Mouse (Mus musculus): ENCODE data around the gene Ctbp2. TPM values are rescaled to one million over a fixed set of nuclear protein-coding genes. Genes with fewer than 3 reads are reported as not detected.

The Ctbp2 gene
- polyA plus RNA-seq (2015; fragmentation: Nextera tagmentation; extraction: Ambion mirVana): 50.5 and 52.0 TPM in 2 replicates

DNA sequence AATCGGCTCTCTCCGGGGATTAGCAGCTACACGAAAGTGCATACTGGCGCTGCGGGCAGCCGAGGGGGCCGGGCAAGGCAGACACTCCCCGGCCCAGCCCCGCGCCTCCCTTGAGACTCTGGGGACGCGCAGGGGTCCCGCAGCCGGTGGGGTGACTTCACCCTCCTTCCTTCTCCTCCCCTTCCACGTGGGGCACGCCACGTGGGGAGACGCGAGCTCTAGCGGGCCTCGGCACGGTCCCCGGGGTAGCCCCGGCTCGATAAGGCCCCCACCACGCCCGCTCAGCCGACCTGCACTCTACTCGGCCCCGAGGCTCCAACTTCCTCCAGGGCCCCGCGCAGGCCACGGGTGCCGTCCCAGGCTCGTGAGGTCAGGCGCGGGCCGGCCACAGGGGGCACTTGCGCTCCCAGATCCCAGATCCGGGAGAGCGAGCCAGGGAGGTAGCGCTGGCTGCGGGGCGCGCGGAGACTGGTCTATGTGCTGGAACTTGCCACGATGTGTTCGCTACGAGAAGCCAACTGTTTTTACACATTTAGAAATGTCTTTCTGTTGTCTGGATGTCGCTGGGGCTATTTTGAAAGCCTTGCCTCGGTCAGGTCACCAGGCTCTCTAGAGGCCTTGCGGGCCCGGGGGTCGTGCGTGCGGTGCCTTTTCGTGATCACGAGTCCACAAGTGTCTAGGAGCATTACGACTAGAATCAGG is at the start of gene Ctbp2:
Gene Ctbp2 (minus strand): TSS at position 356 of the 702 bp plus-strand sequence.
- Histone ChIP-seq H3K36me3 (no peaks in the 10 kb centered on the region), H3K27me3 (replicated peaks) (peaks cover 8% of the 10 kb centered on the region; the same call in 1 of the 2 replicates), H3K9ac (replicated peaks) (peak within 1 kb of the TSS; percentile 89), H3K9me3 (replicated peaks) (no peaks in the 10 kb centered on the region), H3K4me1 (peaks cover 35% of the 10 kb centered on the region), H3K4me3 (replicated peaks) (peak within 1 kb of the TSS; percentile 84), H3K4me2 (peak within 1 kb of the TSS; percentile 98), H3K27ac (replicated peaks) (peak within 1 kb of the TSS; percentile 95)
- WGBS: under 1% methylated on average over 52 of the region's 59 CpGs
- peak; percentile 54 for ATAC-seq (ENCODE audit: low FRiP score)

DNA sequence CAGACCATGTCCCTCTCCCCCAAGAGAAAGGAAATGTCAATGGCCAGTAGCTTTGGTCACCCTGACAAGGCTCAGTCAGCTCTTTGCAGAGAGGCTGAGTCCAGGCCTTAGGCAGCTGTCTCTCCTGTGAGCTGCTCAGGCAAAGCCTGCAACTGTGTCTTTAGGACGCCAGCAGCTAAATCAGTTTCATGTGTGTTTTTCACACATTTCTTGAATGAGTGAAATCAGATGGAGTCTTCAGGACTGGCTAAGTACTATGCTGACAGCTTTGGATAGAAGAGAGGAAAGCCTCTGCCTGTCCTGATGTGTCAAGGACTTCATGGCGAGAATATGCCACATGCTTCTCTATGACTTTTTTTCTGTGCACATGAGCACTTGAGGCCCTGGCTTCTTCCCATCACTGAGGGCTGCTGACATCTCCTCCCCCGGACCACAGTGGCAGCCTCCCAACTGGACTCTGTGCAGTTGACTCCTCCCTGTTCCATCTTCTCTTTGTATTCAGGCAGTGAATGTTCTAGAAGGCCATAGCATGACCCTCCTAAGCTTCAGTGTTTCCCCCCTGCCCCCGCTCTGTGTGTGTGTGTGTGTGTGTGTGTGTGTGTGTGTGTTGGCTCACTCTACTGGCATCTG is 47.4 kb upstream of the Ctbp2 start:
- no peak overlapping the region for H3K4me2 ChIP-seq
- ATAC-seq (ENCODE audit: low FRiP score): no peak
- no peaks in the 10 kb centered on the region for H3K27me3 ChIP-seq (replicated peaks)
- no peak overlapping the region for H3K27ac ChIP-seq (replicated peaks)
- H3K4me1 ChIP-seq: no peaks in the 10 kb centered on the region
- no peaks in the 10 kb centered on the region for H3K9me3 ChIP-seq (replicated peaks)
- no peak overlapping the region for H3K9ac ChIP-seq (replicated peaks)
- H3K36me3 ChIP-seq: no peaks in the 10 kb centered on the region
- WGBS: 89% methylated on average over 4 of the region's 4 CpGs
- no peak overlapping the region for H3K4me3 ChIP-seq (replicated peaks)

DNA sequence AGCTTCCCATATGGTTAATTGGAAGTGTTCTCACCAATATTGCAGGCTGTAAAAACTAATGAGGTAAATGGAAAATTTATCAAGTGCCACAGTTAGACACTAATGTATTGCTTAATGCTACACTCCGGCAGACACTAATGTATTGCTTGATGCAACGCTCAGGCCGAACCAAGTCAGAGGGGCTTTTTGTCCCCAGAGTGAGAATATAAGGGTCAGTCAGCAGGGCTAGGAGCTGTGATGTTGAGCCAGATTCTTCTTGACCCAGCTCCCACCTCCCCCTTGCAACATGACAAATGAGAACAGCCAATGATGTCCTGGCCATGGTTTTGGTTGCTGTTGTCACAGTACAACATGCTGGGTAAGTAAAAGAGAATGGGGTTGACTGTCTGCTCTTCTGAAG is 44.8 kb upstream of the Ctbp2 start:
- no peak overlapping the region for H3K4me2 ChIP-seq
- no peak overlapping the region for H3K27ac ChIP-seq (replicated peaks)
- H3K27me3 ChIP-seq (replicated peaks): no peaks in the 10 kb centered on the region
- H3K4me1 ChIP-seq: peaks cover 4% of the 10 kb centered on the region; the same call in 1 of the 2 replicates
- no peak overlapping the region for H3K4me3 ChIP-seq (replicated peaks)
- H3K9ac ChIP-seq (replicated peaks): no peak overlapping the region
- ATAC-seq (ENCODE audit: low FRiP score): no peak
- H3K9me3 ChIP-seq (replicated peaks): no peaks in the 10 kb centered on the region
- H3K36me3 ChIP-seq: no peaks in the 10 kb centered on the region
- WGBS: 59% methylated on average over 3 of the region's 3 CpGs

DNA sequence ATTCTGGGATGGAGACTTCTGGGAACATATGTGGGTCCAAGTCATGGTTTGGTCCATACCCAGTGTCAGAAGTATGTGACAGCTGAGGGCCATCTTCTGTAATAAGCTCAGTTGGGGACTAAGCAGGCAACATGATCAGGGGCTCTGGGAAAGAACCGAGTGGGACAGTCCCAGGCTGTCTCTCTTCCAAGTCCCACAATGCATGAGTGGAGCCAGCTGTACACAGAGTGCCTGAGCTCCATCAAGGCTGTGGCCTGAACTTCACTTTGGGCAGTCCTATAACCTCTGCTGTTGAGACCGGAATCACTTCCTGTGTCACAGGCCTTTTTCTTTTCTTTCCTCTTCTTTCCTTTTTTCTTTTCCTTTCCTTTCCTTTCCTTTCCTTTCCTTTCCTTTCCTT is 43.7 kb upstream of the Ctbp2 start:
- no peaks in the 10 kb centered on the region for H3K9me3 ChIP-seq (replicated peaks)
- no peaks in the 10 kb centered on the region for H3K36me3 ChIP-seq
- ATAC-seq (ENCODE audit: low FRiP score): no peak
- no peak overlapping the region for H3K4me3 ChIP-seq (replicated peaks)
- no peak overlapping the region for H3K27ac ChIP-seq (replicated peaks)
- no peak overlapping the region for H3K9ac ChIP-seq (replicated peaks)
- 87% methylated on average over 2 of the region's 2 CpGs for WGBS
- H3K4me1 ChIP-seq: peaks cover 4% of the 10 kb centered on the region; the same call in 1 of the 2 replicates
- H3K27me3 ChIP-seq (replicated peaks): no peaks in the 10 kb centered on the region
- no peak overlapping the region for H3K4me2 ChIP-seq

DNA sequence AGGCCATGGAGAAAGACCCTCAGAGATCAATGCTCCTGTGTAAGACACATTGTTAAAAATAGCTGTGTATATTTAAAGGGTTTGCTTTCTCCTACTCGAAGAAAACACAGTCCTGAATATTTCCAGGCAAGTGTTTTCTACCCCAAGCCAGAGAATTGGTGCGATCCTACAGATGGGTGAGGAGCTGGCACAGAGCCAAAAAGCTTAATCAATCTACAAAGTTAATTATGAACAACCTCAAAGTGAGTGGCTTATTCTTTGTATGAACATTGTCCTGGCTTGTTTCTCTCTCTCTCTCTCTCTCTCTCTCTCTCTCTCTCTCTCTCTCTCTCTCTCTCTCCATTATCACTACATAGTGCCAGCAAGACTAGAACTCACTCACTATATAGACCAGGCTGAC is 40.6 kb upstream of the Ctbp2 start:
- H3K9ac ChIP-seq (replicated peaks): no peak overlapping the region
- H3K27ac ChIP-seq (replicated peaks): no peak overlapping the region
- peaks cover 20% of the 10 kb centered on the region for H3K4me1 ChIP-seq
- 48% methylated on average over 2 of the region's 2 CpGs for WGBS
- no peak for ATAC-seq (ENCODE audit: low FRiP score)
- H3K27me3 ChIP-seq (replicated peaks): no peaks in the 10 kb centered on the region
- no peak overlapping the region for H3K4me3 ChIP-seq (replicated peaks)
- H3K4me2 ChIP-seq: no peak overlapping the region
- H3K9me3 ChIP-seq (replicated peaks): no peaks in the 10 kb centered on the region
- no peaks in the 10 kb centered on the region for H3K36me3 ChIP-seq

DNA sequence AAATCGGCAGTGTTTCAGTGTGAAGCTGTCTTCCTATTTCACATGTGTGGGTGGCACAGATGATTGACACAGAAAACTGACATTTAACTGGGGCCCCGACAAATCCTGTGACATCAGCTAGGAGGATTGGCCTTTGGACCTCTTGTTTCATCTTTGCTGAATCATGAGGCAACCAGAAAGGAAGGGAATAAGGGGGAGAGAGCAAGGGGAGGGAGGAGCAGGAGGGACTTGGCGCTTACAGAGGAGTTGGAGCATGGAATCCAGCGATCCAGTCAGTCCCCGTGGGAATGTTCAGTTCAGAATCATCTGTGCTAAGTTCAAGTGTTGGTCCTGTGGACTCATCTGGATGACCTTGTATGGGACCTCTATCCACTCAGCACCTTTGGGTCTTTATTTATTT is 38.9 kb upstream of the Ctbp2 start:
- no peak overlapping the region for H3K4me3 ChIP-seq (replicated peaks)
- H3K9me3 ChIP-seq (replicated peaks): no peaks in the 10 kb centered on the region
- H3K27me3 ChIP-seq (replicated peaks): no peaks in the 10 kb centered on the region
- no peak overlapping the region for H3K27ac ChIP-seq (replicated peaks)
- H3K4me2 ChIP-seq: no peak overlapping the region
- H3K36me3 ChIP-seq: no peaks in the 10 kb centered on the region
- no peak for ATAC-seq (ENCODE audit: low FRiP score)
- peaks cover 20% of the 10 kb centered on the region for H3K4me1 ChIP-seq
- H3K9ac ChIP-seq (replicated peaks): no peak overlapping the region
- 66% methylated on average over 5 of the region's 5 CpGs for WGBS

DNA sequence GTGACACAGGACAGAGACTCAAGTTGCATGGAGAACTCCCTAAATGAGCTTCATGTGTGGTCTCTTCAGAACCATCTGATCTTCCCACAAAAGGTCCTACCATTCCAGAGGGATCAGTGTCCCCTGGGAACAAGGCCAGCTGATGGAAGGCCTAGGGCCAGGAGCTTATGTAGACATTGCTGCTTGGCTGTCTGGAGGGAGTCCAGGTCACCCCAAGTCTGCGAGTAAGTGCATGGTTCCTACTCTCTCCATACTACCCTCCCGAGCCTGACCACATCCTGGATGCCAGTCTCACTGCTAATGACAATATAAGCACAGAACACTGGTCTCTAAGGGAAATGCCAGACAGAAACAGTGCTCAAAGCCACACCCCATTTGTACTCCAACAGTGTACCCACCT is 38.0 kb upstream of the Ctbp2 start:
- Histone ChIP-seq H3K4me3 (replicated peaks) (no peak overlapping the region), H3K4me1 (peaks cover 20% of the 10 kb centered on the region), H3K36me3 (no peaks in the 10 kb centered on the region), H3K27me3 (replicated peaks) (no peaks in the 10 kb centered on the region), H3K4me2 (no peak overlapping the region), H3K9me3 (replicated peaks) (no peaks in the 10 kb centered on the region), H3K27ac (replicated peaks) (no peak overlapping the region), H3K9ac (replicated peaks) (no peak overlapping the region)
- 82% methylated on average over 2 of the region's 2 CpGs for WGBS
- ATAC-seq (ENCODE audit: low FRiP score): no peak

DNA sequence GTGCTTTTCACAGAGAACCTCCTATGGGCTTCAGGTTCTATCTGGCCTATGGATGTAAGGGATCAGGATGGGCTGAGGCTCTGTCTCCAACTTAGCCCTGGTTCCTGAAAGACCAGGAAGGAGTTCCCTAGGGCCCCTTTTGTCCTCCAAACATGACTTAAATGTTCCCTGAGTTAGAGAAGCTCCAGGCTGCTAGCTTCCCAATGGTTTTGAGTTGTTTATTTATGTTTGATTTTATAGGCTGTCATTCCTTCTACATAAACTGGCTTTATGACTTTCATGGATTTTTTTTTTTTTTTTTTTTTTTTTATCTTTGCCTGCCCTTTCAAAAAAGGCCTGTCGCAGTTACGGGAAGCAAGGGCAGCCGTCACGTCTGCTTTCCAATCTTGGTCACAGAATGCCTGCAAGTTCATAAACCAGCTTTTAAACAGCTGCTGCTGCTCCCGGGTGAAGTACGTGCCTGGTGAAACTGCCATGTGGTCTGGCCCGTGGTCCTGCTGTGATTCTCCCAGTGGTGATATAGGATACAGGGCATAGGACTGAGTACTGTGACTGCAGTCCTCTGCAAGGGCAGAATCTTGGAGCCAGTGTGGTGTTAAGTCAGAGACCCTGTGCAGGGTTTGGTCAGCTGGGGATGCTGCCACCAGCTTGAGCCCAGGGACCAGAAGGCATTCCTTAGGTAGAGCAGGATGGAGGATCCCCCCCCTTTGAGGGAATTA is 37.4 kb upstream of the Ctbp2 start:
- ATAC-seq (ENCODE audit: low FRiP score): no peak
- peaks cover 20% of the 10 kb centered on the region for H3K4me1 ChIP-seq
- no peak overlapping the region for H3K4me2 ChIP-seq
- WGBS: 28% methylated on average over 7 of the region's 7 CpGs
- H3K27ac ChIP-seq (replicated peaks): peak overlapping the region; percentile 41
- H3K36me3 ChIP-seq: no peaks in the 10 kb centered on the region
- no peak overlapping the region for H3K9ac ChIP-seq (replicated peaks)
- no peak overlapping the region for H3K4me3 ChIP-seq (replicated peaks)
- H3K27me3 ChIP-seq (replicated peaks): no peaks in the 10 kb centered on the region
- H3K9me3 ChIP-seq (replicated peaks): no peaks in the 10 kb centered on the region

DNA sequence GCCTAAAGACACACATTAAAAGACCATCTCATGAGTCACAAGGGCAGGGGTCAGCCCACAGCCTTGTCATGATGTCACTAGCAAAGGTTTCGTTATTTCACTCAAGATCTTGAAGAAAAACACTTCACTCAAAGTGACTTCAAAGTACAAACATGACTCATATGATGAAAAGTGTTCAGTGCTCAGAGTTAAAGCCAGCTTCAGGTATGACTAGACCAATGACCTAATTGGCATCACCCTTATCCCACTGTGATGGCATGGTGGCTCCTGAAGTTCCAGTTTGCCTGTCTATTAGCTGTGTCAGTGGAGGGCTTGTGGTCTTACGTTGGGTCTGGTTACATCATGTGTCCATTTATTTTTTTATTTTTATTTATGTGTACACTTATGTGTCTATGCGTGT is 35.4 kb upstream of the Ctbp2 start:
- ATAC-seq (ENCODE audit: low FRiP score): no peak
- H3K4me1 ChIP-seq: peaks cover 22% of the 10 kb centered on the region
- WGBS: 96% methylated on average over 3 of the region's 3 CpGs

DNA sequence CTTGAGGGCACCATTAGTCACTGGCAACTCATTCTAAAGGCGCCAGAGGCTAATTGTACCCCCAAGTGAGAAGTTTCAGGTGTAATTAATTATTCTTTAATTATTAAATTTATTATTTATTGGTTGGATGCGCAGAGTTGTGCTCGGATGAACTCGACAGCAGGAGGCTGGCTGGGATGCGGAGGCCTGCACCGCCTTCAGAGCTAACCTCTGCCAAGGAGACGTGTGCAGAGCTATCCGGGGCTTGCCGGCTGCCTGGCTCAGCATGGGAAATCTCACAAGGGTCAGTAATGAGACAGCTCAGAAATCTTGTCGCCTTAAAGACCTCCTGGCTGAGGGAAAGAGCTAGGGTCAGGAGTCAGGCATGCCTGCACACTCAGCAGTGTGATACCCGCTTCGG is 31.5 kb upstream of the Ctbp2 start:
- Histone ChIP-seq H3K9me3 (replicated peaks) (no peaks in the 10 kb centered on the region), H3K27me3 (replicated peaks) (no peaks in the 10 kb centered on the region), H3K4me2 (no peak overlapping the region), H3K4me3 (replicated peaks) (no peak overlapping the region), H3K27ac (replicated peaks) (no peak overlapping the region), H3K9ac (replicated peaks) (no peak overlapping the region), H3K36me3 (no peaks in the 10 kb centered on the region), H3K4me1 (peaks cover 7% of the 10 kb centered on the region)
- WGBS: 50% methylated on average over 12 of the region's 12 CpGs
- ATAC-seq (ENCODE audit: low FRiP score): no peak

More for the DNA sequence above, 35.4 kb upstream of the Ctbp2 start:
- Histone ChIP-seq H3K9ac (replicated peaks) (no peak overlapping the region), H3K36me3 (no peaks in the 10 kb centered on the region), H3K27me3 (replicated peaks) (no peaks in the 10 kb centered on the region), H3K27ac (replicated peaks) (no peak overlapping the region), H3K4me2 (no peak overlapping the region), H3K9me3 (replicated peaks) (no peaks in the 10 kb centered on the region), H3K4me3 (replicated peaks) (no peak overlapping the region)

DNA sequence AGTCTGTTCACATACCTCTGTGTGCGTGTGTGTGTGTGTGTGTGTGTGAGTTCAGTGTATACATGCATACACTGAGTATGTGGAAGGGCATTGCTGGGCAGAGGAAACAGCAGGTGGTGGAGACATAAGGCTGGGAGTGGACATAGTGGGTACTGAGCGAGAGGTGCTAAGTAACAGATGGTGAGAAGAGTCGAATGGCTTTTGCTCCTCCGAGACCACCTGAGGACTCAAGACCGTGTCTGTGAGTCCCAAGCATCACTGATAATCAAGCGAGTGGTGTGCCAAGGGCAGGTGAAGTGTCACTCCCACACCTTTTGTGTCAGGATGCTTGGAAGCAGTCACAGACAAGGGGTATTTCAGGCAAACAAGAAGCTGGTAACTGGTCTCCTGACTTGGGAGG is 30.7 kb upstream of the Ctbp2 start:
- H3K4me3 ChIP-seq (replicated peaks): no peak overlapping the region
- H3K9ac ChIP-seq (replicated peaks): no peak overlapping the region
- no peaks in the 10 kb centered on the region for H3K36me3 ChIP-seq
- H3K9me3 ChIP-seq (replicated peaks): no peaks in the 10 kb centered on the region
- no peaks in the 10 kb centered on the region for H3K27me3 ChIP-seq (replicated peaks)
- no peak overlapping the region for H3K27ac ChIP-seq (replicated peaks)
- no peak overlapping the region for H3K4me2 ChIP-seq
- H3K4me1 ChIP-seq: peaks cover 3% of the 10 kb centered on the region
- WGBS: 71% methylated on average over 6 of the region's 6 CpGs
- no peak for ATAC-seq (ENCODE audit: low FRiP score)
